Mouse (Mus musculus) forebrain, embryonic 10.5 days (tissue): ENCODE results near the gene Slc2a10. TPM values are rescaled to one million over a fixed set of nuclear protein-coding genes. Genes with fewer than 3 reads are reported as not detected.
"Not testable (repeated sequence)": the region's sequence is repeated elsewhere in the genome, so short reads cannot be mapped to it uniquely, and the experiment has no call there.

ENCODE experiments used
- DNase-seq: peaks from one replicate; pipeline ENCODE4 v3.0.0-alpha.2; 2017; ENCODE audit warnings: low spot score; ENCODE audit errors: extremely low spot score
- H3K27ac ChIP-seq: fragments of 300-500 bp; sonication (generic); 2 replicates; pipeline ENCODE4 v1.5.1; 2016; ENCODE audit warnings: mild to moderate bottlenecking
- H3K27me3 ChIP-seq: fragments of 300-500 bp; sonication (generic); 2 replicates; pipeline ENCODE4 v1.6.1; 2016; ENCODE audit warnings: mild to moderate bottlenecking; ENCODE audit not compliant: poor library complexity, severe bottlenecking
- H3K36me3 ChIP-seq: fragments of 300-500 bp; sonication (generic); replicated peaks from 2 replicates; pipeline ENCODE4 v1.6.1; 2016; ENCODE audit warnings: mild to moderate bottlenecking, moderate library complexity
- H3K4me1 ChIP-seq: fragments of 300-500 bp; sonication (generic); 2 replicates; pipeline ENCODE4 v1.6.1; 2016
- H3K4me3 ChIP-seq: fragments of 300-500 bp; sonication (generic); 2 replicates; pipeline ENCODE4 v1.5.1; 2016; ENCODE audit warnings: mild to moderate bottlenecking, moderate library complexity
- H3K9me3 ChIP-seq: fragments of 300-500 bp; sonication (generic); 2 replicates; pipeline ENCODE4 v1.6.1; 2016; ENCODE audit warnings: mild to moderate bottlenecking, moderate library complexity
- WGBS: fragments of 180-500 bp; shearing (Covaris S2); methylation state at CpG from one replicate; pipeline ENCODE4 v1.1.7; 2016; 5-methylcytosine and 5-hydroxymethylcytosine counted together
- polyA plus RNA-seq: library from polyadenylated mRNA; unstranded; fragments of >200 nt; fragmentation: Nextera tagmentation; extraction: Ambion mirVana; gene quantifications from 2 replicates; pipeline ENCODE4 v1.2.1, GENCODE M21; 2016

The Slc2a10 gene
- polyA plus RNA-seq, 1 experiment from 2014 or later = 4.6 TPM

GRCm38 (mm10) chr2:165547410-165547809 lies 43.8 kb downstream of the Slc2a10 start:
- WGBS = 58% methylated on average over 9 of the region's 9 CpGs
- Histone ChIP-seq H3K4me3 (no peak overlapping the region), H3K9me3 (no peaks in the 10 kb centered on the region), H3K36me3 (no peaks in the 10 kb centered on the region), H3K27me3 (peaks cover 25% of the 10 kb centered on the region), H3K4me1 (peaks cover 59% of the 10 kb centered on the region), H3K27ac (peak overlapping the region; percentile 49; the same call in 1 of the 2 replicates)
- peak; percentile 40 for DNase-seq

- Histone ChIP-seq H3K4me3 (no peak overlapping the region), H3K9me3 (no peaks in the 10 kb centered on the region), H3K4me1 (peaks cover 47% of the 10 kb centered on the region), H3K36me3 (no peaks in the 10 kb centered on the region), H3K27ac (peak overlapping the region; percentile 66), H3K27me3 (peaks cover 28% of the 10 kb centered on the region)
- 75% methylated on average over 6 of the region's 6 CpGs for WGBS
- DNase-seq = no peak
Measured at GRCm38 (mm10) chr2:165548627-165549026, 45.0 kb downstream of the Slc2a10 start.

- not testable (repeated sequence) for H3K9me3 ChIP-seq, H3K36me3 ChIP-seq, DNase-seq, H3K4me3 ChIP-seq, H3K27ac ChIP-seq
- H3K27me3 ChIP-seq = peaks cover 23% of the 10 kb centered on the region
- peaks cover 37% of the 10 kb centered on the region for H3K4me1 ChIP-seq
- WGBS = 79% methylated on average over 7 of the region's 7 CpGs
Measured at GRCm38 (mm10) chr2:165550410-165550809, 46.8 kb downstream of the Slc2a10 start.

GRCm38 (mm10) chr2:165554066-165554465 lies 50.5 kb downstream of the Slc2a10 start:
- H3K27ac ChIP-seq = no peak overlapping the region
- no peak for DNase-seq
- H3K4me3 ChIP-seq = no peak overlapping the region
- no peaks in the 10 kb centered on the region for H3K36me3 ChIP-seq
- H3K27me3 ChIP-seq = peaks cover 32% of the 10 kb centered on the region
- peaks cover 17% of the 10 kb centered on the region for H3K4me1 ChIP-seq
- H3K9me3 ChIP-seq = no peaks in the 10 kb centered on the region
- WGBS = 57% methylated on average over 9 of the region's 9 CpGs

GRCm38 (mm10) chr2:165557278-165557677 lies 53.7 kb downstream of the Slc2a10 start:
- peaks cover 31% of the 10 kb centered on the region for H3K4me1 ChIP-seq
- H3K4me3 ChIP-seq = no peak overlapping the region
- 87% methylated on average over 7 of the region's 7 CpGs for WGBS
- H3K9me3 ChIP-seq = no peaks in the 10 kb centered on the region
- peaks cover 55% of the 10 kb centered on the region for H3K27me3 ChIP-seq
- DNase-seq = no peak
- no peaks in the 10 kb centered on the region for H3K36me3 ChIP-seq
- H3K27ac ChIP-seq = no peak overlapping the region

GRCm38 (mm10) chr2:165558916-165559315 lies 55.3 kb downstream of the Slc2a10 start:
- Histone ChIP-seq H3K27me3 (peaks cover 59% of the 10 kb centered on the region), H3K4me1 (peaks cover 40% of the 10 kb centered on the region), H3K36me3 (no peaks in the 10 kb centered on the region), H3K4me3 (no peak overlapping the region), H3K27ac (no peak overlapping the region), H3K9me3 (no peaks in the 10 kb centered on the region)
- WGBS = 71% methylated on average over 11 of the region's 11 CpGs
- DNase-seq = no peak

- Histone ChIP-seq H3K27me3 (peaks cover 60% of the 10 kb centered on the region), H3K4me1 (peaks cover 44% of the 10 kb centered on the region)
- 34% methylated on average over 11 of the region's 11 CpGs for WGBS
Measured at GRCm38 (mm10) chr2:165559506-165560235, 56.1 kb downstream of the Slc2a10 start.

GRCm38 (mm10) chr2:165561861-165562260 lies 58.3 kb downstream of the Slc2a10 start:
- WGBS = 87% methylated on average over 6 of the region's 6 CpGs
- Histone ChIP-seq H3K27me3 (peaks cover 74% of the 10 kb centered on the region), H3K36me3 (no peaks in the 10 kb centered on the region), H3K9me3 (no peaks in the 10 kb centered on the region), H3K27ac (no peak overlapping the region), H3K4me1 (peaks cover 52% of the 10 kb centered on the region), H3K4me3 (no peak overlapping the region)
- no peak for DNase-seq

More at GRCm38 (mm10) chr2:165559506-165560235, 56.1 kb downstream of the Slc2a10 start:
- Histone ChIP-seq H3K9me3 (no peaks in the 10 kb centered on the region), H3K27ac (peak overlapping the region; percentile 31; the same call in 1 of the 2 replicates), H3K4me3 (no peak overlapping the region), H3K36me3 (no peaks in the 10 kb centered on the region)
- DNase-seq = no peak

- Histone ChIP-seq H3K27ac (peak overlapping the region; percentile 68), H3K36me3 (no peaks in the 10 kb centered on the region), H3K27me3 (peaks cover 64% of the 10 kb centered on the region), H3K4me3 (peak overlapping the region; percentile 58), H3K9me3 (no peaks in the 10 kb centered on the region), H3K4me1 (peaks cover 44% of the 10 kb centered on the region)
- under 1% methylated on average over 52 of the region's 52 CpGs for WGBS
- peak; percentile 43 for DNase-seq
Measured at GRCm38 (mm10) chr2:165563298-165564058, 59.9 kb downstream of the Slc2a10 start.

- Histone ChIP-seq H3K36me3 (no peaks in the 10 kb centered on the region), H3K4me1 (peaks cover 45% of the 10 kb centered on the region), H3K27ac (no peak overlapping the region), H3K27me3 (peaks cover 62% of the 10 kb centered on the region), H3K9me3 (no peaks in the 10 kb centered on the region), H3K4me3 (no peak overlapping the region)
- WGBS = 70% methylated on average over 8 of the region's 8 CpGs
- no peak for DNase-seq
Measured at GRCm38 (mm10) chr2:165564101-165564500, 60.5 kb downstream of the Slc2a10 start.

GRCm38 (mm10) chr2:165564620-165565019 lies 61.0 kb downstream of the Slc2a10 start:
- Histone ChIP-seq H3K9me3 (no peaks in the 10 kb centered on the region), H3K27me3 (peaks cover 57% of the 10 kb centered on the region), H3K27ac (0 out of 2 replicates have a peak overlapping the region, but pooled peaks have one; percentile 44), H3K4me3 (no peak overlapping the region), H3K36me3 (no peaks in the 10 kb centered on the region), H3K4me1 (peaks cover 41% of the 10 kb centered on the region)
- 24% methylated on average over 6 of the region's 6 CpGs for WGBS
- no peak for DNase-seq

GRCm38 (mm10) chr2:165566898-165567297 lies 63.3 kb downstream of the Slc2a10 start:
- Histone ChIP-seq H3K27ac (no peak overlapping the region), H3K9me3 (no peaks in the 10 kb centered on the region), H3K4me1 (peaks cover 44% of the 10 kb centered on the region), H3K27me3 (peaks cover 42% of the 10 kb centered on the region), H3K36me3 (no peaks in the 10 kb centered on the region), H3K4me3 (no peak overlapping the region)
- DNase-seq = no peak
- 86% methylated on average over 6 of the region's 6 CpGs for WGBS

- no peaks in the 10 kb centered on the region for H3K36me3 ChIP-seq
- H3K27me3 ChIP-seq = peaks cover 34% of the 10 kb centered on the region
- H3K27ac ChIP-seq = no peak overlapping the region
- H3K4me1 ChIP-seq = peaks cover 44% of the 10 kb centered on the region
- no peaks in the 10 kb centered on the region for H3K9me3 ChIP-seq
- 87% methylated on average over 9 of the region's 9 CpGs for WGBS
- no peak for DNase-seq
- no peak overlapping the region for H3K4me3 ChIP-seq
Measured at GRCm38 (mm10) chr2:165567820-165568219, 64.2 kb downstream of the Slc2a10 start.
